Mouse (Mus musculus) hindbrain, postnatal 0 days (tissue): ENCODE results near the gene R3hcc1l. TPM values are rescaled to one million over a fixed set of nuclear protein-coding genes. Genes with fewer than 3 reads are reported as not detected.

Experiments used
- ATAC-seq: fragments of 200-750 bp; cut with Nextera tagmentation; 2 replicates; pipeline ENCODE4 v1.8.0; 2017; ENCODE audit warnings: mild to moderate bottlenecking, moderate TSS enrichment, moderate library complexity
- DNase-seq: peaks from one replicate; pipeline ENCODE4 v3.0.0-alpha.2; 2015; ENCODE audit warnings: low spot score
- H3K27ac ChIP-seq: fragments of 300-500 bp; sonication (generic); 2 replicates; pipeline ENCODE4 v1.5.1; 2014; ENCODE audit warnings: mild to moderate bottlenecking
- H3K27me3 ChIP-seq: fragments of 300-500 bp; sonication (generic); 2 replicates; pipeline ENCODE4 v1.6.1; 2014; ENCODE audit warnings: low read length, mixed read lengths; ENCODE audit not compliant: insufficient read depth
- H3K36me3 ChIP-seq: fragments of 300-500 bp; sonication (generic); 2 replicates; pipeline ENCODE4 v1.6.1; 2014; ENCODE audit warnings: low read length, mixed read lengths; ENCODE audit not compliant: insufficient read depth
- H3K4me1 ChIP-seq: fragments of 300-500 bp; sonication (generic); 2 replicates; pipeline ENCODE4 v1.6.1; 2014; ENCODE audit warnings: antibody characterized with exemption, low read length, mixed read lengths; ENCODE audit not compliant: insufficient read depth
- H3K4me2 ChIP-seq: fragments of 300-500 bp; sonication (generic); 2 replicates; pipeline ENCODE4 v1.6.1; 2014; ENCODE audit warnings: low read depth, mild to moderate bottlenecking, low read length, moderate library complexity, mixed read lengths
- H3K4me3 ChIP-seq: fragments of 300-500 bp; sonication (generic); 2 replicates; pipeline ENCODE4 v1.5.1; 2014; ENCODE audit warnings: low read length
- H3K9ac ChIP-seq: fragments of 300-500 bp; sonication (generic); replicated peaks from 2 replicates; pipeline ENCODE4 v1.6.1; 2014; ENCODE audit warnings: mild to moderate bottlenecking, low read length, moderate library complexity, mixed read lengths
- H3K9me3 ChIP-seq: fragments of 300-500 bp; sonication (generic); 2 replicates; pipeline ENCODE4 v1.6.1; 2016; ENCODE audit warnings: low read length, mixed read lengths
- CTCF ChIP-seq: IDR thresholded peaks from 2 replicates; pipeline ENCODE4 v1.5.1; 2016; ENCODE audit warnings: antibody characterized with exemption, control low read depth, low read depth
- WGBS: fragments of 180-500 bp; shearing (Covaris S2); extraction: QIAGEN DNeasy Blood & Tissue Kit; methylation state at CpG from one replicate; pipeline ENCODE4 v1.1.7; 2014; 5-methylcytosine and 5-hydroxymethylcytosine counted together
- polyA plus RNA-seq: library from polyadenylated mRNA; unstranded; fragments of >200 nt; fragmentation: Nextera tagmentation; extraction: Ambion mirVana; gene quantifications from 2 replicates; pipeline ENCODE4 v1.2.1, GENCODE M21; 2015
- total RNA-seq: library from RNA; depleted of rRNA; stranded (reverse); fragments of >200 nt; gene quantifications from 2 replicates; pipeline ENCODE4 v1.2.3, GENCODE M21; 2014

The R3hcc1l gene
- total and polyA plus RNA-seq, 2 experiments from 2014 or later, result 7.2 to 8.8 TPM

DNA sequence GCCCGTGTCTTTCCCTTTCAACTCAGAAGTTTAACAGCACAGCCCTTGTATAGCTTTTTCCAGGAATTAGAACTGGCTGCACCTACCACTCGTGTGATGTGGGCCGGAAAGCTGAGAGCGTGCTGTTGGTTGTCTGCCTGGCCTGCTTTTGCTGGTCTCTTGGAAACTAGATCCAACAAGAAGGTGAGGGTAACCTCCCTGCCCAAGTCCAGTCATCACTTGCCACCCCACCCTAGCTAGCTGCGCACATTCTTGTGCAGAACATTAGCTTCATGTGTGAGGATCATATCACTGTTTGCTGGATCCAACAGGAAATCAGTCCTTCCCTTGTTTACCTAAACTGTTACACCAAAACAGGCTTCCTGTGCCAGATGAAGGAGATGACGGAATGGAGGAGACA lies 74.9 kb downstream of the R3hcc1l start:
- Histone ChIP-seq H3K27me3 (no peaks in the 10 kb centered on the region), H3K4me1 (no peaks in the 10 kb centered on the region), H3K4me3 (no peak overlapping the region), H3K36me3 (no peaks in the 10 kb centered on the region), H3K27ac (no peak overlapping the region), H3K9me3 (no peaks in the 10 kb centered on the region), H3K9ac (no peak overlapping the region), H3K4me2 (no peak overlapping the region)
- no peak for TF ChIP-seq CTCF
- DNase-seq (no peak), ATAC-seq (no peak)
- 91% methylated on average over 6 of the region's 6 CpGs for WGBS

DNA sequence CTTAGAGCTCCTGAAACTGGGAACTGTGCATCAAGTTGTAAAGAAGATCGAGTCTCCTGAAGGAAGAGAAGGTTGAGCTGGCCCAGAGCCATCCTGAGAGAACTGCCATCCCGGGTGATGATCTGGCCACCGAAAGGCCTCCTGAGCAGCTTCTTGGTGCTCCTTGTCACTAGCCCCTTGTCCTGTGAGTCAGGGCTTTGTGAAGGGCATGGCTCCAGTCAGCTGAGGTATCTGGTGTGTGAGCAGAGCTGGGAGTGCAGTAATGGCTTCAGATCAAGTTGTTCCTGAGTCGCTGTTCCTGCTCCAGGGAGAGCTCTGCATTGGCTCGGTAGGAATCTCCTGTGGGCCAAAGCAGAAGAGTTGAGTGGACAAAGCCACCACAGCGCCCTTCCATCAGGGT lies 76.5 kb downstream of the R3hcc1l start:
- no peak overlapping the region for H3K4me3 ChIP-seq
- H3K9me3 ChIP-seq, result no peaks in the 10 kb centered on the region
- no peak overlapping the region for H3K4me2 ChIP-seq
- no peak overlapping the region for H3K27ac ChIP-seq
- H3K4me1 ChIP-seq, result peaks cover 2% of the 10 kb centered on the region; the same call in 1 of the 2 replicates
- no peak for TF ChIP-seq CTCF
- H3K9ac ChIP-seq, result no peak overlapping the region
- ATAC-seq, result no peak
- no peaks in the 10 kb centered on the region for H3K27me3 ChIP-seq
- no peak for DNase-seq
- H3K36me3 ChIP-seq, result no peaks in the 10 kb centered on the region
- 93% methylated on average over 6 of the region's 6 CpGs for WGBS

DNA sequence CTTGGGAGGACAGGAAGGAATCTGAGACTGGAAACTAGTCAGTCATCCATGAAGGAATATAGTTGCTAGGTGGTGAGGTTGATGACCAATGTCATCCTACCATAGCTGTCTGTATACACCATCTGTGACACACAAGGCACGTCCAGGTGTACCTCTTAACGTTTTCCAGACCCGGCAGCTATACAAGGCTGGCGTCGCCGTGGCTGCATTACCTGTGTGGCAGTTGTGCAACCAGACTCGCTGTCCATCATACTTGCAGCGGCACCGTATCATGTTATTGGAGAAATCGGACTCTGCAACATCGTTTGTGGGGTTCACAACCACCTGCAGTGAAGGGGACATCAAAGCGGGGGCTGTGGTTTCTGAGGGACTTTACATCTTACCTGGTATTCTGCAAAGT lies 78.7 kb downstream of the R3hcc1l start:
- H3K4me2 ChIP-seq, result no peak overlapping the region
- DNase-seq, result no peak
- peaks cover 4% of the 10 kb centered on the region; the same call in 1 of the 2 replicates for H3K4me1 ChIP-seq
- no peaks in the 10 kb centered on the region for H3K36me3 ChIP-seq
- no peak for ATAC-seq
- H3K9me3 ChIP-seq, result no peaks in the 10 kb centered on the region
- WGBS, result 96% methylated on average over 12 of the region's 12 CpGs
- no peak overlapping the region for H3K9ac ChIP-seq
- H3K27ac ChIP-seq, result no peak overlapping the region
- no peak overlapping the region for H3K4me3 ChIP-seq
- H3K27me3 ChIP-seq, result no peaks in the 10 kb centered on the region
- no peak for TF ChIP-seq CTCF

DNA sequence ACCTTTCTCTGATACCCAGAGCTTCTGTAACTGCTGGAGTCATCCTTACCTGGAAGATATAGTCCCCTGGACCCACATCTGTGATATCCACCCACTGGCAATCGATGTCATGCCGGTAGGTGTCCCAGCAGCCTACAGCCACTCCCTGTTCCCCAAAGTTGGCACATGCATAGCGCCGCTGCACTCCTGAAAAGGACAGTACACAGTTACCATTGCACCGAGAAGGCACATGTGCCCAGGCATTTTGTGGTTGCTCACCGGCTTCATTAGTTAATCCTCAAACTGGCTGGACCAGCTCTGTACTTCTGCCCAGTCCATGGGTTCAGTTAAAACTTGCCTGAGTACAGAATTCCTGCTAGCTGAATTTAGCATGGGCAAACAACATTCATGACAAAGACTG lies 79.3 kb downstream of the R3hcc1l start:
- ATAC-seq (no peak), DNase-seq (no peak)
- H3K9me3 ChIP-seq, result no peaks in the 10 kb centered on the region
- no peak overlapping the region for H3K4me2 ChIP-seq
- no peaks in the 10 kb centered on the region for H3K36me3 ChIP-seq
- H3K9ac ChIP-seq, result no peak overlapping the region
- no peak overlapping the region for H3K27ac ChIP-seq
- 97% methylated on average over 6 of the region's 6 CpGs for WGBS
- peaks cover 4% of the 10 kb centered on the region; the same call in 1 of the 2 replicates for H3K4me1 ChIP-seq
- no peak overlapping the region for H3K4me3 ChIP-seq
- H3K27me3 ChIP-seq, result no peaks in the 10 kb centered on the region
- TF ChIP-seq CTCF, result no peak

DNA sequence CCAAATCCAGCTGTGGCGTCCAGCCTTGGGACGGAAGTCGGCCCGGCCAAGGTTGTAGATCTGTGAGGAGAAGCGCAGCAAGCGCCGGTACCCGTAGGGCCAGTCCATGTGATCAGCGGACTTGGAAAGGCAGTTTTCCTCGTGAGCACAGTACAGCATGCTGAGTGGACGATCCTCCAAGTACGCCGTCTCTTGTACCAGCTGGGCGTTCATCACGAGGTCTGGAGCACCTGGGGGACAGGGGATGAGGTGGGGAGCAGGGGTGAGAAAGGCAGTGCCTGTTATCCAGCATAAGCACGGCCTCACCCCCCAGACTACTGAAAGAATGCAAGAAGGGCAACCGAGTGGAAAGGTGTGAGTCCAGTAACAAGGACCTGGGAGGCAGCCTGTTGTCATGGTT lies 81.3 kb downstream of the R3hcc1l start:
- no peak for DNase-seq
- Histone ChIP-seq H3K27me3 (no peaks in the 10 kb centered on the region), H3K4me1 (peaks cover 4% of the 10 kb centered on the region; the same call in 1 of the 2 replicates), H3K4me3 (no peak overlapping the region), H3K9me3 (no peaks in the 10 kb centered on the region), H3K27ac (no peak overlapping the region), H3K9ac (no peak overlapping the region), H3K36me3 (no peaks in the 10 kb centered on the region), H3K4me2 (no peak overlapping the region)
- TF ChIP-seq CTCF, result no peak
- ATAC-seq, result no peak
- 69% methylated on average over 17 of the region's 17 CpGs for WGBS

DNA sequence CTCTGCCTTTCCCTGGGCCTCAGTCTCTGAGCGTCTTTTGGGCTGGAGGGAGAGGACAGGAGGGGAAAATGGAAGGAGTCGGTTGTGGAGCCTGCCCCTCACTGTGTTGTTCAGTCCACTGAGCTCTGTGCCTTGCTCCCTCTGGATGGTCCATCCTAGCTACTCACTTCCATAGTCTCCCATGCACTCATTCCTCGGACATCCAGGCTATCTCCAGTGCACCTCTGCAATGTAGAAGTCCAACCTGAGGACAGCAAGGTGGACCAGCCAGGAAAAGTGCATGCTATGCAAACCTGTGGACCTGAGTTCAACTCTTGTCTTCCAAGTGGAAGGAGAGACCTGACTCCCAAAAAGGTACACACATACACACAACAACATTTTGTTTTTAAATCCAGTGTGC lies 82.0 kb downstream of the R3hcc1l start:
- ATAC-seq (no peak), DNase-seq (no peak)
- no peaks in the 10 kb centered on the region for H3K36me3 ChIP-seq
- no peak for TF ChIP-seq CTCF
- WGBS, result 71% methylated on average over 3 of the region's 3 CpGs
- H3K9me3 ChIP-seq, result no peaks in the 10 kb centered on the region
- peaks cover 4% of the 10 kb centered on the region; the same call in 1 of the 2 replicates for H3K4me1 ChIP-seq
- H3K4me2 ChIP-seq, result no peak overlapping the region
- H3K27me3 ChIP-seq, result no peaks in the 10 kb centered on the region
- no peak overlapping the region for H3K27ac ChIP-seq
- H3K9ac ChIP-seq, result no peak overlapping the region
- no peak overlapping the region for H3K4me3 ChIP-seq

DNA sequence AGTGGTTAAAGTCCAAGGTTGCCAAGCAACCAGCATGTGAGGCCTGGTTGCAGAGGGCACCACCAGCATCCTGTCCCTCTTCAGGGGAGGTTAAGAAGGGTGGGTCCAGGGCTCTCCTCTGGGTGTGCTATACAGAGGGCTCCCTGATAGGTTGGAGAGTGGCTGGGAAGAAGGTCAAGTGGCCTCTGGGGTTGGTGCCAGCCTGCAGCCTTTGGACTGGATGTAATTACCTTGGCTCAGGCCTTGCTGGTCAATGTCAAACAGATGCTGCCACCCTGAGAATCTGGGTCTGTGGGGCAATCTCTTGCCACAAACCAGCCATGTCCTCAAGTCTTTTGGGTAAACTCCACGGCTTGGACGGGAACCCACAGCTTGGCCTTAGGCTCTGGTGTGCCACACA lies 82.9 kb downstream of the R3hcc1l start:
- no peaks in the 10 kb centered on the region for H3K27me3 ChIP-seq
- ATAC-seq, result peak; percentile 52; the same call in 1 of the 2 replicates
- peak; percentile 32 for DNase-seq
- H3K27ac ChIP-seq, result no peak overlapping the region
- WGBS, result 65% methylated on average over 2 of the region's 2 CpGs
- H3K4me3 ChIP-seq, result no peak overlapping the region
- TF ChIP-seq CTCF, result no peak
- H3K9me3 ChIP-seq, result no peaks in the 10 kb centered on the region
- no peak overlapping the region for H3K9ac ChIP-seq
- H3K36me3 ChIP-seq, result no peaks in the 10 kb centered on the region
- no peak overlapping the region for H3K4me2 ChIP-seq
- H3K4me1 ChIP-seq, result peaks cover 4% of the 10 kb centered on the region; the same call in 1 of the 2 replicates
